Mouse (Mus musculus) midbrain, embryonic 15.5 days (tissue): ENCODE data around the gene Pabpn1. TPM values are rescaled to one million over a fixed set of nuclear protein-coding genes. Genes with fewer than 3 reads are reported as not detected.
"Not testable (repeated sequence)": the region's sequence is repeated elsewhere in the genome, so short reads cannot be mapped to it uniquely, and the experiment has no call there.

Experiments used
- ATAC-seq: fragments of 200-750 bp; cut with Nextera tagmentation; replicated peaks from 2 replicates; pipeline ENCODE4 v1.8.0; 2017; ENCODE audit warnings: moderate TSS enrichment
- H3K27ac ChIP-seq: fragments of 300-500 bp; sonication (generic); 2 replicates; pipeline ENCODE4 v1.5.1; 2015; ENCODE audit warnings: mild to moderate bottlenecking, inconsistent platforms
- H3K27me3 ChIP-seq: fragments of 300-500 bp; sonication (generic); replicated peaks from 2 replicates; pipeline ENCODE4 v1.6.1; 2015; ENCODE audit warnings: inconsistent platforms
- H3K36me3 ChIP-seq: fragments of 300-500 bp; sonication (generic); replicated peaks from 2 replicates; pipeline ENCODE4 v1.6.1; 2015; ENCODE audit warnings: inconsistent platforms
- H3K4me1 ChIP-seq: fragments of 300-500 bp; sonication (generic); 2 replicates; pipeline ENCODE4 v1.6.1; 2015; ENCODE audit warnings: inconsistent platforms
- H3K4me2 ChIP-seq: fragments of 300-500 bp; sonication (generic); 2 replicates; pipeline ENCODE4 v1.6.1; 2015; ENCODE audit warnings: inconsistent platforms, mild to moderate bottlenecking, moderate library complexity
- H3K4me3 ChIP-seq: fragments of 300-500 bp; sonication (generic); 2 replicates; pipeline ENCODE4 v1.5.1; 2015; ENCODE audit warnings: mild to moderate bottlenecking, inconsistent platforms
- H3K9ac ChIP-seq: fragments of 300-500 bp; sonication (generic); 2 replicates; pipeline ENCODE4 v1.6.1; 2015; ENCODE audit warnings: mild to moderate bottlenecking, inconsistent platforms
- H3K9me3 ChIP-seq: fragments of 300-500 bp; sonication (generic); 2 replicates; pipeline ENCODE4 v1.6.1; 2016; ENCODE audit warnings: inconsistent platforms
- WGBS: fragments of 180-500 bp; shearing (Covaris S2); methylation state at CpG from one replicate; pipeline ENCODE4 v1.1.7; 2015; ENCODE audit warnings: mixed read lengths; 5-methylcytosine and 5-hydroxymethylcytosine counted together
- polyA plus RNA-seq: library from polyadenylated mRNA; unstranded; fragments of >200 nt; fragmentation: Nextera tagmentation; extraction: Ambion mirVana; gene quantifications from 2 replicates; pipeline ENCODE4 v1.2.1, GENCODE M21; 2015

The Pabpn1 gene
- polyA plus RNA-seq, 1 experiment from 2014 or later = 183 TPM

- peaks cover 7% of the 10 kb centered on the region; the same call in 1 of the 2 replicates for H3K4me1 ChIP-seq
- no peaks in the 10 kb centered on the region for H3K36me3 ChIP-seq
- H3K9ac ChIP-seq = no peak overlapping the region
- ATAC-seq = no peak
- no peaks in the 10 kb centered on the region for H3K27me3 ChIP-seq
- H3K4me3 ChIP-seq = no peak overlapping the region
- 79% methylated on average over 3 of the region's 3 CpGs for WGBS
- H3K9me3 ChIP-seq = no peaks in the 10 kb centered on the region
- no peak overlapping the region for H3K27ac ChIP-seq
- H3K4me2 ChIP-seq = no peak overlapping the region
Measured at GRCm38 (mm10) chr14:54940176-54940530, 47.9 kb downstream of the Pabpn1 start.

- peaks cover 3% of the 10 kb centered on the region; the same call in 1 of the 2 replicates for H3K4me1 ChIP-seq
- ATAC-seq = no peak
- no peak overlapping the region for H3K4me3 ChIP-seq
- 68% methylated on average over 13 of the region's 13 CpGs for WGBS
- no peak overlapping the region for H3K27ac ChIP-seq
- no peak overlapping the region for H3K4me2 ChIP-seq
- no peak overlapping the region for H3K9ac ChIP-seq
- no peaks in the 10 kb centered on the region for H3K27me3 ChIP-seq
- no peaks in the 10 kb centered on the region for H3K9me3 ChIP-seq
- no peaks in the 10 kb centered on the region for H3K36me3 ChIP-seq
Measured at GRCm38 (mm10) chr14:54941024-54941978, 49.0 kb downstream of the Pabpn1 start.

DNA sequence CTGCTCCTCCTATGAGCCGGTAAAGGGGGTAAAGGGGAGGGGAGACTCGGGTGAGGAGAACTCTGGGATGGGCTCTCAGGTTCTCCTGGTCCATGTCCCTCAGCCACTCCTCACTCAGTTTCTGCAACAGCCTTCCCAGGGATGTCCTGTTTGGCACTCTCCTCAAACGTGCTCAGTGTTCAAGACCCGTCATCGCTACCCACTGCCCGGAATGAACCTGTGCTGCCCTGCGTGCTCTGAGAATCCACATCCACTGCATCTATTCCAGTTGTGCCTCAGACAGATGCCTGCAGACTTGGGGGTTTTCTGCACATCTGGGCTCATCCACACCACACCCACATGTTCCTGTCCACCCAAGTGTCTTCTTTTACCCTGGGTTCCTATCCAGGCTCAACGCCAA lies 50.2 kb downstream of the Pabpn1 start:
- Histone ChIP-seq H3K9me3 (no peaks in the 10 kb centered on the region), H3K4me2 (no peak overlapping the region), H3K27ac (no peak overlapping the region), H3K36me3 (no peaks in the 10 kb centered on the region), H3K9ac (no peak overlapping the region), H3K27me3 (no peaks in the 10 kb centered on the region), H3K4me3 (no peak overlapping the region), H3K4me1 (no peaks in the 10 kb centered on the region)
- ATAC-seq = no peak
- WGBS = 91% methylated on average over 8 of the region's 8 CpGs

- WGBS = 96% methylated on average over 7 of the region's 7 CpGs
- Histone ChIP-seq H3K4me2 (no peak overlapping the region), H3K9me3 (no peaks in the 10 kb centered on the region), H3K4me3 (no peak overlapping the region), H3K36me3 (no peaks in the 10 kb centered on the region), H3K4me1 (no peaks in the 10 kb centered on the region), H3K27me3 (no peaks in the 10 kb centered on the region), H3K27ac (no peak overlapping the region), H3K9ac (no peak overlapping the region)
- ATAC-seq = no peak
Measured at GRCm38 (mm10) chr14:54943971-54944370, 51.7 kb downstream of the Pabpn1 start.

GRCm38 (mm10) chr14:54944939-54945338 lies 52.6 kb downstream of the Pabpn1 start:
- WGBS = 68% methylated on average over 2 of the region's 2 CpGs
- H3K27ac ChIP-seq = no peak overlapping the region
- no peak overlapping the region for H3K4me3 ChIP-seq
- no peaks in the 10 kb centered on the region for H3K4me1 ChIP-seq
- no peak overlapping the region for H3K4me2 ChIP-seq
- no peaks in the 10 kb centered on the region for H3K9me3 ChIP-seq
- no peak for ATAC-seq
- H3K36me3 ChIP-seq = no peaks in the 10 kb centered on the region
- no peak overlapping the region for H3K9ac ChIP-seq
- H3K27me3 ChIP-seq = no peaks in the 10 kb centered on the region

- Histone ChIP-seq H3K4me1 (no peaks in the 10 kb centered on the region), H3K9ac (no peak overlapping the region), H3K36me3 (no peaks in the 10 kb centered on the region), H3K27me3 (no peaks in the 10 kb centered on the region), H3K27ac (no peak overlapping the region), H3K4me2 (no peak overlapping the region), H3K4me3 (no peak overlapping the region), H3K9me3 (no peaks in the 10 kb centered on the region)
- WGBS = 84% methylated on average over 19 of the region's 19 CpGs
- ATAC-seq = no peak
Measured at GRCm38 (mm10) chr14:54945975-54946704, 53.8 kb downstream of the Pabpn1 start.

DNA sequence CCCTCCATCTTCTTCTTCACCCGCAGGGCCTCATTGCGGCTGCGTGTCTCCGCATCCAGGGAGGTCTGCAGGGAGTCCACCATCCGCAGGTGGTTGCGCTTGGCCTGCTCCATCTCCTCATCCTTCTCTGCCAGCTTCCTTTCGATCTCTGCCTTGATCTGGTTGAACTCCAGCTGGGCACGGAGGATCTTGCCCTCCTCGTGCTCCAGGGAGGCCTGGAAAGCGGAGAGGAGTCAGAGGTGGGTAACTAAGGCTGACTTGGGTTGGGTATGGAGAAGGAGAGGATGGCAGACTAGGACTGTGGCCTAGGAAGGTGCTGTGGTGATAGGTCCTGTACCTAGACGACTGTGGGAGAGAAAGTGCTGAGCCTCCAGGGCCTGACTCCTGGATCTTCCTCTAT lies 54.7 kb downstream of the Pabpn1 start:
- 87% methylated on average over 11 of the region's 11 CpGs for WGBS
- H3K4me1 ChIP-seq, H3K4me2 ChIP-seq, H3K36me3 ChIP-seq, H3K27ac ChIP-seq, H3K9ac ChIP-seq, H3K27me3 ChIP-seq, H3K9me3 ChIP-seq, ATAC-seq, H3K4me3 ChIP-seq: not testable (repeated sequence)

Other genes with a start within 250 kb of the Pabpn1 start
- gene 1700123O20Rik, start 206.3 kb upstream of the Pabpn1 start, polyA plus RNA-seq = 65.5 and 65.6 TPM in 2 replicates
- 145 TPM in 2 replicates for gene Acin1, start 205.6 kb upstream of the Pabpn1 start, polyA plus RNA-seq
- gene Gm29776, start 193.7 kb upstream of the Pabpn1 start, polyA plus RNA-seq = 0.32 and 0.37 TPM in 2 replicates
- gene Cebpe, start 180.3 kb upstream of the Pabpn1 start, polyA plus RNA-seq = 0.13 TPM in 1 of 2 replicates, not detected in the other
- gene Slc7a8, start 110.6 kb upstream of the Pabpn1 start, polyA plus RNA-seq = 8.9 and 9.9 TPM in 2 replicates
- not detected in 2 replicates for gene Rnf212b, start 78.4 kb upstream of the Pabpn1 start, polyA plus RNA-seq
- gene Homez, start 21.5 kb upstream of the Pabpn1 start, polyA plus RNA-seq = 13.6 and 14.5 TPM in 2 replicates
- gene Ppp1r3e, start 14.9 kb upstream of the Pabpn1 start, polyA plus RNA-seq = 3.3 and 3.4 TPM in 2 replicates
- 4.1 and 4.8 TPM in 2 replicates for gene Bcl2l2, start 9.1 kb upstream of the Pabpn1 start, polyA plus RNA-seq
- not detected in 2 replicates for gene Gm20521, start 9.1 kb upstream of the Pabpn1 start, polyA plus RNA-seq
- gene Slc22a17, start 20.6 kb downstream of the Pabpn1 start, polyA plus RNA-seq = 229 and 248 TPM in 2 replicates
- gene Efs, start 33.6 kb downstream of the Pabpn1 start, polyA plus RNA-seq = 15.0 and 16.9 TPM in 2 replicates
- 0.48 TPM in 1 of 2 replicates, not detected in the other for gene Il25, start 40.2 kb downstream of the Pabpn1 start, polyA plus RNA-seq
- gene Cmtm5, start 43.8 kb downstream of the Pabpn1 start, polyA plus RNA-seq = 6.5 and 7.2 TPM in 2 replicates
- 1.6 and 2.8 TPM in 2 replicates for gene Myh6, start 74.4 kb downstream of the Pabpn1 start, polyA plus RNA-seq
- gene Gm17428, start 84.4 kb downstream of the Pabpn1 start, polyA plus RNA-seq = not detected in 2 replicates
- 7.5 and 8.7 TPM in 2 replicates for gene Myh7, start 102.1 kb downstream of the Pabpn1 start, polyA plus RNA-seq
- gene Ngdn, start 123.0 kb downstream of the Pabpn1 start, polyA plus RNA-seq = 47.8 and 50.2 TPM in 2 replicates
- gene Zfhx2, start 199.8 kb downstream of the Pabpn1 start, polyA plus RNA-seq = 33.7 and 37.5 TPM in 2 replicates
- 38.8 and 39.5 TPM in 2 replicates for gene Thtpa, start 202.3 kb downstream of the Pabpn1 start, polyA plus RNA-seq
- gene Ap1g2, start 214.1 kb downstream of the Pabpn1 start, polyA plus RNA-seq = 7.5 and 9.2 TPM in 2 replicates
- gene Jph4, start 224.4 kb downstream of the Pabpn1 start, polyA plus RNA-seq = 39.7 and 42.5 TPM in 2 replicates